8 mouse cellular contexts compared by ENCODE assay signal in the genomic region with DNA sequence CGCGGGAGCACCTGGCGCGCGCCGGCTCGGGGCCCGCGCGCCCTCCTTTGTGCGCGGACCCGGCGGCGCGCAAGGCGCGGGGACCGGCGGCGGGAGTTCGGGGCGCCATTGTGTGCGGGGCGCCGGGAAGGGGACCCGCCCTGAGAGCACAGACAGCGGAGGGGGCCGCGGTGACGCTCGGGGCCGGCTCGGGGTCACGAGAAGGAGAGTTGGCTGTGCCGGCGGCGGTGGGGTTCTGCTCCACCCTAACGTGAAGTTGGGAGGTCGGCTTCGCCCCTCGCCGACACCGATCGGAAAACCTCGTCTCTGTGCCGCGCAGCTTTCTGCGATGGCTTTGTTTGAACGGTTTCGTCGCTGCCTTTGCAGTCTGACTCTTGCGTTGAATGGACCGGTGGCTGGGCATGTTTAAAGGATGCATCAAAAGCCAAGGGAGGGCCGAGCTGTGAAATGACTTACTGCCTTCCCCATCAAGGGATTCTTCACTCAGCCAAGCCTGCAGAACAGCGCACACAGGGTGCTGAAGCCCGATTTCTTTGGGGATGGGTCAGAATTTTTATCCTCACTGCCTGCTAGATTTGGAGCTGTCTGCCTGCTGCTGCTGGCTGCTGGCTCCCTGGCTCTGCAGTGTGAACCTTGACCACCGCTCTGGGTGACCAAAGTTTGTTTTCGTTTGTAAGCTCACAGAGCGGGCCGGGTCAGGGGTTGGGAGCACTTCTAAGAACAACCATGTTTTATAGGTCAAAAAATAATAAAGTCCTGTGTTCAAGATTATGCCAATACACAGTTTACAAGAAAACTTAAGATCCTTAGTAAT. TPM values are rescaled to one million over a fixed set of nuclear protein-coding genes. Genes with fewer than 3 reads are reported as not detected.
DNase-seq lines count a peak whose midpoint lies in the region; ATAC-seq and TF ChIP-seq lines count a peak whose summit lies in the region.

No protein-coding gene starts in this region.

- H3K9me3 ChIP-seq in lung, embryonic 14.5 days (ENCODE audit: low read depth, low read length) = no peaks in the 10 kb centered on the region
- H3K9me3 ChIP-seq in embryonic facial prominence, embryonic 12.5 days = no peaks in the 10 kb centered on the region
- no peaks in the 10 kb centered on the region for H3K9me3 ChIP-seq in hindbrain, embryonic 15.5 days
- no peaks in the 10 kb centered on the region for H3K9me3 ChIP-seq in neural tube, embryonic 12.5 days

- intact Hi-C loops in left cerebral cortex, postnatal 4 days (cut with DNase I) = no loop called here

- 2% methylated on average over 61 of the region's 61 CpGs for WGBS in lung, embryonic 14.5 days
- 1% methylated on average over 57 of the region's 61 CpGs for WGBS in embryonic facial prominence, embryonic 12.5 days
- WGBS in hindbrain, embryonic 15.5 days = under 1% methylated on average over 56 of the region's 61 CpGs
- under 1% methylated on average over 61 of the region's 61 CpGs for WGBS in neural tube, embryonic 12.5 days

- peaks cover 58% of the 10 kb centered on the region for H3K27me3 ChIP-seq in lung, embryonic 14.5 days (ENCODE audit: insufficient read depth, low read length)
- H3K27me3 ChIP-seq in embryonic facial prominence, embryonic 12.5 days = peaks cover 30% of the 10 kb centered on the region
- 0 out of 2 replicates have a peak, but pooled peaks cover 4% of the 10 kb centered on the region for H3K27me3 ChIP-seq in hindbrain, embryonic 15.5 days
- H3K27me3 ChIP-seq in neural tube, embryonic 12.5 days (replicated peaks) = no peaks in the 10 kb centered on the region

- no peaks in the 10 kb centered on the region for H3K36me3 ChIP-seq in lung, embryonic 14.5 days (ENCODE audit: insufficient read depth)
- H3K36me3 ChIP-seq in embryonic facial prominence, embryonic 12.5 days = no peaks in the 10 kb centered on the region
- no peaks in the 10 kb centered on the region for H3K36me3 ChIP-seq in hindbrain, embryonic 15.5 days
- peaks cover 3% of the 10 kb centered on the region; the same call in 1 of the 2 replicates for H3K36me3 ChIP-seq in neural tube, embryonic 12.5 days

- peak overlapping the region; percentile 63; the same call in 1 of the 2 replicates for H3K27ac ChIP-seq in lung, embryonic 14.5 days (ENCODE audit: low read depth)
- H3K27ac ChIP-seq in embryonic facial prominence, embryonic 12.5 days = peak overlapping the region; percentile 86
- peak overlapping the region; percentile 100 for H3K27ac ChIP-seq in hindbrain, embryonic 15.5 days (replicated peaks)
- peak overlapping the region; percentile 99 for H3K27ac ChIP-seq in neural tube, embryonic 12.5 days

- H3K4me1 ChIP-seq in lung, embryonic 14.5 days (ENCODE audit: insufficient read depth) = no peaks in the 10 kb centered on the region
- peaks cover 21% of the 10 kb centered on the region for H3K4me1 ChIP-seq in embryonic facial prominence, embryonic 12.5 days
- H3K4me1 ChIP-seq in hindbrain, embryonic 15.5 days (replicated peaks) = peaks cover 33% of the 10 kb centered on the region
- H3K4me1 ChIP-seq in neural tube, embryonic 12.5 days = peaks cover 28% of the 10 kb centered on the region

- H3K9ac ChIP-seq in lung, embryonic 14.5 days = peak overlapping the region; percentile 54
- peak overlapping the region; percentile 81 for H3K9ac ChIP-seq in embryonic facial prominence, embryonic 12.5 days
- peak overlapping the region; percentile 93 for H3K9ac ChIP-seq in hindbrain, embryonic 15.5 days
- peak overlapping the region; percentile 89 for H3K9ac ChIP-seq in neural tube, embryonic 12.5 days

- no peak for TF ChIP-seq CTCF in lung, embryonic 14.5 days (IDR thresholded peaks at IDR 0.05; ENCODE audit: low read depth)

- DNase-seq in lung, embryonic 14.5 days = peak; percentile 47
- DNase-seq in lung, postnatal 25 days (ENCODE audit: low spot score) = no peak
- DNase-seq in left cerebral cortex, postnatal 4 days = peak; percentile 56
- no peak for DNase-seq in ovary, postnatal 36 days (ENCODE audit: low spot score)
- DNase-seq in spleen, adult 18-20 months = no peak

- peak overlapping the region; percentile 54 for H3K4me3 ChIP-seq in lung, embryonic 14.5 days (ENCODE audit: low read depth, low read length)
- peak overlapping the region; percentile 65 for H3K4me3 ChIP-seq in embryonic facial prominence, embryonic 12.5 days
- H3K4me3 ChIP-seq in hindbrain, embryonic 15.5 days = peak overlapping the region; percentile 65
- H3K4me3 ChIP-seq in neural tube, embryonic 12.5 days = peak overlapping the region; percentile 78

- peak overlapping the region; percentile 93 for H3K4me2 ChIP-seq in lung, embryonic 14.5 days
- peak overlapping the region; percentile 76 for H3K4me2 ChIP-seq in embryonic facial prominence, embryonic 12.5 days (replicated peaks)
- H3K4me2 ChIP-seq in hindbrain, embryonic 15.5 days = peak overlapping the region; percentile 65
- H3K4me2 ChIP-seq in neural tube, embryonic 12.5 days (replicated peaks) = peak overlapping the region; percentile 78

- peak; percentile 20 for ATAC-seq in lung, embryonic 14.5 days (ENCODE audit: insufficient read depth)
- peak; percentile 23 for ATAC-seq in embryonic facial prominence, embryonic 12.5 days (ENCODE audit: insufficient number of reproducible peaks, insufficient read depth, low FRiP score, low TSS enrichment)
- ATAC-seq in hindbrain, embryonic 15.5 days (ENCODE audit: low FRiP score, low read depth) = peak; percentile 42; the same call in 1 of the 2 replicates
- ATAC-seq in neural tube, embryonic 12.5 days (ENCODE audit: low FRiP score, low read depth) = peak; percentile 46; the same call in 1 of the 2 replicates

RNA-seq across cellular contexts. Expression of gene Arhgef7, which starts 1.2 kb away (rescaled TPM):
- polyA plus RNA-seq in lung, embryonic 14.5 days (2014; fragmentation: Nextera tagmentation; extraction: Ambion mirVana) = 39.0 and 41.6 TPM in 2 replicates
- 55.0 and 56.5 TPM in 2 replicates for polyA plus RNA-seq in embryonic facial prominence, embryonic 12.5 days (2016; fragmentation: Nextera tagmentation; extraction: Ambion mirVana)
- polyA plus RNA-seq in hindbrain, embryonic 15.5 days (2015; fragmentation: Nextera tagmentation; extraction: Ambion mirVana) = 73.4 and 81.0 TPM in 2 replicates
- 100 to 1,000 TPM; 215 to 219 TPM for total RNA-seq in left cerebral cortex, postnatal 4 days (2021)
- 79.0 and 83.7 TPM in 2 replicates for polyA plus RNA-seq in neural tube, embryonic 12.5 days (2016; fragmentation: Nextera tagmentation; extraction: Ambion mirVana)

RNA-seq across cellular contexts. Expression of gene 1700016D06Rik, which starts 27.8 kb away (rescaled TPM):
- not detected in 2 replicates for polyA plus RNA-seq in lung, embryonic 14.5 days (2014; fragmentation: Nextera tagmentation; extraction: Ambion mirVana)
- polyA plus RNA-seq in embryonic facial prominence, embryonic 12.5 days (2016; fragmentation: Nextera tagmentation; extraction: Ambion mirVana) = not detected in 2 replicates
- not detected in 2 replicates for polyA plus RNA-seq in hindbrain, embryonic 15.5 days (2015; fragmentation: Nextera tagmentation; extraction: Ambion mirVana)
- total RNA-seq in left cerebral cortex, postnatal 4 days (2021) = not detected
- polyA plus RNA-seq in neural tube, embryonic 12.5 days (2016; fragmentation: Nextera tagmentation; extraction: Ambion mirVana) = not detected in 2 replicates

Comparison
In these comparisons a context has a peak if more than half of its experiments do, and no peak if none do; other contexts are left out.
1. DNase-seq: peak in lung, embryonic 14.5 days (single experiment) and left cerebral cortex, postnatal 4 days (single experiment); none in lung, postnatal 25 days (single experiment), ovary, postnatal 36 days (single experiment) and spleen, adult 18-20 months (0 of 2).
2. Peak in every context shown above with its lines, with median percentiles within 50 percentile points of each other: ATAC-seq, H3K27ac ChIP-seq, H3K4me2 ChIP-seq, H3K4me3 ChIP-seq and H3K9ac ChIP-seq.